Mouse (Mus musculus) midbrain, embryonic 10.5 days (tissue): Measurements from ENCODE around the gene Myh10. TPM values are rescaled to one million over a fixed set of nuclear protein-coding genes. Genes with fewer than 3 reads are reported as not detected.

Experiments used
- DNase-seq: peaks from one replicate; pipeline ENCODE4 v3.0.0-alpha.2; 2017; ENCODE audit warnings: low spot score
- H3K27ac ChIP-seq: fragments of 300-500 bp; sonication (generic); replicated peaks from 2 replicates; pipeline ENCODE4 v1.5.1; 2016; ENCODE audit warnings: mild to moderate bottlenecking
- H3K27me3 ChIP-seq: fragments of 300-500 bp; sonication (generic); 2 replicates; pipeline ENCODE4 v1.6.1; 2016; ENCODE audit warnings: low read depth, mild to moderate bottlenecking; ENCODE audit not compliant: poor library complexity, severe bottlenecking
- H3K36me3 ChIP-seq: fragments of 300-500 bp; sonication (generic); 2 replicates; pipeline ENCODE4 v1.6.1; 2016; ENCODE audit warnings: mild to moderate bottlenecking, moderate library complexity
- H3K4me1 ChIP-seq: fragments of 300-500 bp; sonication (generic); 2 replicates; pipeline ENCODE4 v1.6.1; 2016
- H3K4me3 ChIP-seq: fragments of 300-500 bp; sonication (generic); 2 replicates; pipeline ENCODE4 v1.5.1; 2016; ENCODE audit warnings: mild to moderate bottlenecking, moderate library complexity
- H3K9me3 ChIP-seq: fragments of 300-500 bp; sonication (generic); replicated peaks from 2 replicates; pipeline ENCODE4 v1.6.1; 2016; ENCODE audit warnings: mild to moderate bottlenecking
- WGBS: fragments of 180-500 bp; shearing (Covaris S2); methylation state at CpG from one replicate; pipeline ENCODE4 v1.1.7; 2016; 5-methylcytosine and 5-hydroxymethylcytosine counted together
- polyA plus RNA-seq: library from polyadenylated mRNA; unstranded; fragments of >200 nt; fragmentation: Nextera tagmentation; extraction: Ambion mirVana; gene quantifications from 2 replicates; pipeline ENCODE4 v1.2.1, GENCODE M21; 2016

Myh10 gene
- polyA plus RNA-seq, 1 experiment from 2014 or later = 134 TPM

DNA sequence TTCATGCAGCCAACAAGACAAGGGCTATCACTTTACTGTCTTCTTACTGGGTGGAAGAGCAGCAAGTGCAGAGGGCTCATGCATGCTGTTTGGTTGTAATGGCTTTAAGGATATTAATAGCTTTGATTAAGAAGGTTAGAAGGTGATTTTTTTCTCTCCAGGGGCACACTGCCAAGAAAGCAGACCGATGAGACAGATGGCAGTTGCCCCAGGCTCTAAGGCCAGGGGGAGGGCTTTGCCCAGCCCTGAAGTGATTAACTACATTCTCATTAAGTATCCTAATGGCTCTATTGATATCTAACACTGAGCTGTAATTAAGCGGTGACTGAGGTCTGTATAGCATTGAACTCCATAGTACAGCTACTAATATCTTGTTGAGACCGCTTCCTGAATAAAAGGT, 73.3 kb downstream of the Myh10 start:
- Histone ChIP-seq H3K27me3 (no peaks in the 10 kb centered on the region), H3K9me3 (no peaks in the 10 kb centered on the region), H3K27ac (no peak overlapping the region), H3K36me3 (peaks cover 100% of the 10 kb centered on the region), H3K4me1 (no peaks in the 10 kb centered on the region), H3K4me3 (no peak overlapping the region)
- 96% methylated on average over 3 of the region's 3 CpGs for WGBS
- DNase-seq = no peak

DNA sequence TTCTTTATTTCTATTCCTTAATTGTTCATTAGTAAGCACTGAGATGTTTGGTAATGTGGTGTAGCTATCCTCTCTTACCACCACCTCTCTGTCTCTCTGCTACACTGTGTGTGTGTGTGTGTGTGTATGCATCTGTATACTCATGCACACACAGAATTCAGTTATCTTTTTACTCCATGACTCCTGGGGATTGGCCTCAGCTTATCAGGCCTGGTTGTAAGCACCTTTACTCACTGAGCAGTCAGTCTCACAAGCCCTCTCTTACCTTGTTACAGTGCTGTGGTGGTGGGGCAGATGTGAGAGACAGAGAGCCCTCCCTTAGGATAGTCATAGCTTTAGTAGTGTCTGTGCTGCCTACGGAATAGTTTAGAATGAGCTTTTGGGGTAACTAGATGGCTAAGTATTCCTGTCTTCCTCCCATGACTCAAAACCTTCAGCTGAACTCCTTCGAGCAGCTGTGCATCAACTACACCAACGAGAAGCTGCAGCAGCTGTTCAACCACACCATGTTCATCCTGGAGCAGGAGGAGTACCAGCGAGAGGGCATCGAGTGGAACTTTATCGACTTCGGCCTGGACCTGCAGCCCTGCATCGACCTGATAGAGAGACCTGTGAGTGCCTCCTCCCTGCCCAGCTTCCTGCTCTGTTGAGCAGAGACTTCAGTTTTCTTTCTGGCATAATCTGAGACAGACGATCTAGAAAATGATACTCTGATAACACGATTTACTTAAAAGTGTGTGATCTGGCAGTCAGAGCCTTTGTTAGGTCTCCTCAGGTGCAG, 76.6 kb downstream of the Myh10 start:
- Histone ChIP-seq H3K4me1 (no peaks in the 10 kb centered on the region), H3K4me3 (no peak overlapping the region), H3K9me3 (no peaks in the 10 kb centered on the region), H3K27ac (no peak overlapping the region), H3K36me3 (peaks cover 100% of the 10 kb centered on the region), H3K27me3 (no peaks in the 10 kb centered on the region)
- WGBS = 89% methylated on average over 10 of the region's 10 CpGs
- DNase-seq = no peak

DNA sequence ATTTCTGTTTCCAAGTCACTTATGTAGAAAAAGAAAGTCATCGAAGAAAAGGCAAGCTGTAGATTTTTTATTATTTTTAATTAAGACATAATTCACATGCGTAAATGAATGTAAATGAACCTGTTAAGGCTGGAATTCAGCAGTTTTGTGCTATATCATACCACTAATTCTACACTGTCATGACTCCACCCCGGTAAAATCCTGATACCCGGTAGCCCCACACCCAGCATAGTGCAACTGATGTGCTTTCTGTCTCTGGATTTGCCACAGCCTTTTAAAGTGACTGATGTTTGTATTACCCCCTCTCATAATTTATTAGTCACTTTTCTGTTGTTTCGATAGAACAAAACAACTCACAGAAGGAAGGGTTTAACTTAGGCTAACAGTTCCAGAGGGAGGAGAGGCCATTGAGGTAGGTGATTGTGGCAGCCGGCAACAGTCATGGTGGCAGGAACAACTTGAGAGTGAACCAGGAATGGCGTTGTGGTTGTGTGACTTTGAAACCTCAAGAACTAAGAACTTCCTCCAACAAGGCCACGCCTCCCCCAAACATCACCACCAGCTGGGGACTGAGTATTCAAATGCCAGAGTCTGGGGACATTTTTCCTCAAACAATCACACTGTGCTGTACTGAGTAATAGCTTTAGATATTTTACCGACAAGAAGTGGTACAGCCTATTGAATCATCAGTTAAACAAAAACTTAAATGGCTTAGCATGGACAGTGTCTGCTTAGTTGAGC, 78.6 kb downstream of the Myh10 start:
- no peak overlapping the region for H3K4me3 ChIP-seq
- 96% methylated on average over 9 of the region's 9 CpGs for WGBS
- H3K9me3 ChIP-seq = no peaks in the 10 kb centered on the region
- no peaks in the 10 kb centered on the region for H3K4me1 ChIP-seq
- H3K27ac ChIP-seq = no peak overlapping the region
- H3K27me3 ChIP-seq = no peaks in the 10 kb centered on the region
- peaks cover 100% of the 10 kb centered on the region for H3K36me3 ChIP-seq
- DNase-seq = no peak

DNA sequence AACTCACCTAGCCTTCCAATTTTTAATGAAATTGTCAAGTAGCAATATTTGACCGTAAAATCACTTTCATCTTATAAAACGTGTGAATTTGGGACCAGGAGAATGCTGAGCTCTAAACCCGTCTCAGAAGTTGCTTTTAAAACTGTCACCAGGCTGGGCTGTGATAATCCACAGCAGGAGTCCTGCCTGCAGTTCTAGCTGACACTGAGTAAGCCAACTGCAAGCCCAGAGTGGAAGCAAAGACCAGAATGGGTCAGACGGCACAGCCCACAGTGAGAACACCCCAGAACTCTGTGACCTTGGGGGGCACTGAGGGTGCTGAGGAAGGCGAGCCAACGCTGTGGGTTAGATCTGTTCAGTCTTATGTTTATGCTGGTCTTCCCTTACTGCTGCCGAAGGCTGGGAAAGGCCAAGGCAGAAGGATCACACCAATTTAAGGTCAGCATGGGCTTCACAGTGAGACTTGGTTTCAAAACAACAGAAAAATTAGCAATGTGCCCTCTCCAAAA, 84.8 kb downstream of the Myh10 start:
- Histone ChIP-seq H3K27ac (no peak overlapping the region), H3K27me3 (no peaks in the 10 kb centered on the region), H3K4me3 (no peak overlapping the region), H3K36me3 (peaks cover 99% of the 10 kb centered on the region), H3K4me1 (peaks cover 12% of the 10 kb centered on the region; the same call in 1 of the 2 replicates), H3K9me3 (no peaks in the 10 kb centered on the region)
- no peak for DNase-seq
- 84% methylated on average over 7 of the region's 7 CpGs for WGBS

DNA sequence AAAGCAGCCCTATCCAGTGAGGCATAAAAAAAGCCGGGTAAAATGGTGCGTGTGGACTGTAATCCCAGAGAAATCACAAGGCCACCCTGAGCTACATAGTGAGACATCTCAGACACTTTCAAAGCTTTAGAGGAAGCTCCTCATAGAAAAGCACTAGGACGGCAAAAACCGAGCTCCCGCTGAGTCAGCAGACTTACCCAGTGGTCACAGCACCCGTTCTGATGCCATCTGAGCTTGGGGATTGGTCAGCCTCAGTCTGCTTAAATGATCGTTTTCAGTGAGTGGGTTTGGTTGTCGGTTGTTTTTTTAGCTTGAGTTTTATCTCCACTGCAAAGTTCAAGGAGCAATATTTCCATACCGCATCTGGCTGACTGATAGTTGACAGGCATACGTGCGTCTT, 86.6 kb downstream of the Myh10 start:
- WGBS = 90% methylated on average over 11 of the region's 11 CpGs
- no peak for DNase-seq
- no peaks in the 10 kb centered on the region for H3K9me3 ChIP-seq
- H3K27me3 ChIP-seq = no peaks in the 10 kb centered on the region
- peaks cover 99% of the 10 kb centered on the region for H3K36me3 ChIP-seq
- peaks cover 12% of the 10 kb centered on the region; the same call in 1 of the 2 replicates for H3K4me1 ChIP-seq
- H3K4me3 ChIP-seq = no peak overlapping the region
- H3K27ac ChIP-seq = no peak overlapping the region

DNA sequence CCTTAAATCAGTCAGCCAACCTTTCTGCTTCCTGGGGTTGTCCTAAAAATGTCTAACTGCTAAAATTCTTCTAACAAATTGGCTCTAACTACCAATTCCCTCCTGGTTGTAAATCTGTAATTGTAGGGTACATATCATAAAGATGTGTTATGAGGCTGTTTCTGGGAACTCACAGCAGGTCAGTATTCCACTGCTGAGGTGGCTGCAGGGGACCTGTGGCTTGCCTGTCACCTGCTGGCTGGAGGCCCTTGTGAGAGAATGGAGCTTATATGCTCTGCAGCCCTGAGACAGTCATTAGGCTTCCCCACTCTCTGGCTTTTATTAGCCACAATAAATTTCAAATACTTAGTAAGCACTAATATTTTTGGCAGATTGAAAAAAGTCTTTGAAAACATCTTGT, 87.5 kb downstream of the Myh10 start:
- no peaks in the 10 kb centered on the region for H3K9me3 ChIP-seq
- no peak overlapping the region for H3K27ac ChIP-seq
- peaks cover 12% of the 10 kb centered on the region; the same call in 1 of the 2 replicates for H3K4me1 ChIP-seq
- no peaks in the 10 kb centered on the region for H3K27me3 ChIP-seq
- H3K36me3 ChIP-seq = peaks cover 99% of the 10 kb centered on the region
- H3K4me3 ChIP-seq = no peak overlapping the region
- no peak for DNase-seq

DNA sequence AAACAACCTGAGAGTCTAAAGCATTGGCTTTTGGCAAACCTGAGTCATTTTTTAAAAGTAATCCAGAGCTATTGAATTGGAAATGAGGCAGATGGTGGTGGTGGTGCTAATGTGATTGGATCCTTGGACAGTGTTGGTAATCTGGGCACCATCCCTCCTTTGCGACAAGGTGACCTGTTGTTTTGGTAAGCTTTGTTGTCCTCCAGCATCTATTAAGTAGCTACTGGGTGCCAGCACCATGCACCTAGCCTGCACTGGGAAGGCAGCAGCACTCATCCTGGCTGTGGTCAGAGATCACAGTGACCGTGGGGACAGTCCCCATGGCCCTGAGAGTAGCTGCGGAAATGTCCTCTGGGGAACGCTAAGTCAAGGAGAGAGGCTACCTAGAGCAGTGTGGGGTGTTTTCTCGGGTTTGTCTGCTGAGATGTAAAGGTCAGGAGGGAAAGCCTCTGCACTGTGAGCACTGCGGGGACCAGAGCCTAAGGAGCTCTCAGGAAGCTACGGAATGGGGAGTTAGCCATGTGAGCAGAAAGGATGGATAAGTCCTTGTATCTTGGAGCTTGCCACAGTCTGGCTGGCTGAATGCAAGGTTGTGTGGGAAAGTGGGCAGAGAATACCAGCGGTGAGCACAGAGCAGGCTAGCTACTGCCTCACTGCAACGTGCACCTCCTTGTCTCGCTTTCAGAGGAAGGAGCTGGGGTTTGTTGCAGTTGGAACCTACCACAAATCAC, 88.5 kb downstream of the Myh10 start:
- Histone ChIP-seq H3K9me3 (no peaks in the 10 kb centered on the region), H3K36me3 (peaks cover 99% of the 10 kb centered on the region), H3K27ac (peak overlapping the region; percentile 13; the same call in 1 of the 2 replicates), H3K27me3 (no peaks in the 10 kb centered on the region), H3K4me3 (no peak overlapping the region), H3K4me1 (peaks cover 12% of the 10 kb centered on the region; the same call in 1 of the 2 replicates)
- no peak for DNase-seq
- 91% methylated on average over 10 of the region's 10 CpGs for WGBS

DNA sequence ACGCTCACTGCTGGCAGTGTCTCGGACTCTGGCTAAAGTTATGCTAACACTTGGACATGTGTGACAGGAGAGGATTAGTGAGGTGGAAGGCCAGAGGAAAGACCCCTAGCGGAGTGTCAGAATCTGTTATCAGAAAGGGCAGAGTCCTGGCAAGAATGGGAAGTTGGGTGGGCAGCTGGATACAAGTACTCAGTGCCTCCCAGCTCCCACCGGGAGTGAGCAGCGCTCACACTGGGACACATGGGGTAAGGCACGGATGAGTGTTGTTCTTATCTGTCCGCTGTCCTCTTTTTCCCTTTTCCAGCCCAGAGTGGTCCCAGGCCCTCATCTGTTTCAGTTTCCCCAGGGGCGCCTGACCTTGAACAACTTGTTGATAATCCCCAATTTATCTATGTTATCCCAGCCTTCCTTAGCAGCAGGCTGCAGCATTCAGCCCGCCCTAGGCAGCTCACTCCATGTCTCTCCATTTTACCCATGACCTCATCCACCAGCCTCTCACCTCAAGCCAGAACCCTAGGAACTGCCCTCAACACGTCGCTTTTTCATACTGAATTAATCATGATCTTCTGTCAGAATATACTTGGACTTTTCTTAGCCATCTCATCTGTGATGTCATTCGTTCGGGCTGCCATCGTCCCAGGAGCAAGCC, 89.2 kb downstream of the Myh10 start:
- H3K4me3 ChIP-seq = no peak overlapping the region
- WGBS = 88% methylated on average over 14 of the region's 14 CpGs

DNA sequence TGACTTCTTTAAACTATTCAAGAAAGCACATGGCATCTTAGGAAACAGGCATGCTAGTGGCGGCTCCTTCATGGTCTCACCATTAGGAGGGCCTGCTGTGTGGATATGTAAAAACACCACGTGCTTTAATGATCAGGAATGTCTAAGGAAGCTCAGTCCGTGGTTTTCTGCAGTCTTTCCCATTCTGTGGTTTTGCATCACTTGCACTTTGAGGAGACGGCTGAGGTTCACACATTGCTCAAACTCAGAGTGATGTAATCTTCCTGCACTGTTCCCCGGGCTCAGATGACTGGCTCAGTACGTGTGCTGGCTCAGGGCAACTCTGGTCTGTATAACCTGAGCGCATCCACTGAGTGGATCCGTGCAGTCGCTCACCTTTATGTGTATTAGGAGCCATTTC, 91.0 kb downstream of the Myh10 start:
- Histone ChIP-seq H3K4me1 (peaks cover 12% of the 10 kb centered on the region; the same call in 1 of the 2 replicates), H3K27me3 (no peaks in the 10 kb centered on the region), H3K9me3 (no peaks in the 10 kb centered on the region), H3K36me3 (peaks cover 99% of the 10 kb centered on the region), H3K4me3 (no peak overlapping the region), H3K27ac (no peak overlapping the region)
- DNase-seq = no peak
- 92% methylated on average over 9 of the region's 9 CpGs for WGBS

More for the DNA sequence above, 89.2 kb downstream of the Myh10 start:
- H3K9me3 ChIP-seq = no peaks in the 10 kb centered on the region
- H3K27me3 ChIP-seq = no peaks in the 10 kb centered on the region
- H3K4me1 ChIP-seq = peaks cover 12% of the 10 kb centered on the region; the same call in 1 of the 2 replicates
- H3K27ac ChIP-seq = no peak overlapping the region
- DNase-seq = no peak
- H3K36me3 ChIP-seq = peaks cover 99% of the 10 kb centered on the region

DNA sequence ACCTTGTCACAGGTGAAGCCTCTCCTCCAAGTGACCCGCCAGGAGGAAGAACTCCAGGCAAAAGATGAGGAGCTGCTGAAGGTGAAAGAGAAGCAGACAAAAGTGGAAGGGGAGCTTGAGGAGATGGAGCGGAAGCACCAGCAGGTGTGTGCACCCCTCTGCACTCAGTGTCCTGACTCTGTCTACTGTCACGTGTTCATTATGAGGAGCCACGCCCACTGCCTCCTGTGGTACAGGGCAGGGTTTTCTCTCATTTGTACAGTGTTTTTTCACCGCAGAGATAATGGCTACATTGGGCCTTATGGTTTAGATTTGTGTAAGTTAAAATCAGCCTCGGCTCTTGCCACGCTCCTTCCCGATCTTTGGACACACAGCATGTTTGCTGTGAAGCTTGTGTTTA, 94.5 kb downstream of the Myh10 start:
- WGBS = 90% methylated on average over 8 of the region's 8 CpGs
- Histone ChIP-seq H3K27ac (no peak overlapping the region), H3K27me3 (no peaks in the 10 kb centered on the region), H3K4me3 (no peak overlapping the region), H3K9me3 (no peaks in the 10 kb centered on the region), H3K4me1 (no peaks in the 10 kb centered on the region), H3K36me3 (peaks cover 100% of the 10 kb centered on the region)
- DNase-seq = no peak

DNA sequence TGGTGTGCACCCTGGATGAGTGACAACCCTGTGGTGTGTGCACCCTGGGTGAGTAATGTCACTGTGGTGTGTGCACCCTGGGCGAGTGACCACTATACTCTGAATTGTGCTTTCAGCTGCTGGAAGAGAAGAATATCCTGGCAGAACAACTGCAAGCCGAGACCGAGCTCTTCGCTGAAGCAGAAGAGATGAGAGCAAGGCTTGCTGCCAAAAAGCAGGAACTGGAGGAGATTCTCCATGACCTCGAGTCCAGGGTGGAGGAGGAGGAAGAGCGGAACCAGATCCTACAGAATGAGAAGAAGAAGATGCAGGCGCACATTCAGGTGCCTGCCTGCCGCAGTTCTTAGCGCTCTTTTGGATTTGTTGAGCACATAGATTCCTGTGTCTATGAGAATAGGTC, 95.9 kb downstream of the Myh10 start:
- H3K9me3 ChIP-seq = no peaks in the 10 kb centered on the region
- no peaks in the 10 kb centered on the region for H3K27me3 ChIP-seq
- no peak overlapping the region for H3K27ac ChIP-seq
- peaks cover 100% of the 10 kb centered on the region for H3K36me3 ChIP-seq
- no peak overlapping the region for H3K4me3 ChIP-seq
- 89% methylated on average over 9 of the region's 9 CpGs for WGBS
- DNase-seq = no peak
- H3K4me1 ChIP-seq = no peaks in the 10 kb centered on the region

DNA sequence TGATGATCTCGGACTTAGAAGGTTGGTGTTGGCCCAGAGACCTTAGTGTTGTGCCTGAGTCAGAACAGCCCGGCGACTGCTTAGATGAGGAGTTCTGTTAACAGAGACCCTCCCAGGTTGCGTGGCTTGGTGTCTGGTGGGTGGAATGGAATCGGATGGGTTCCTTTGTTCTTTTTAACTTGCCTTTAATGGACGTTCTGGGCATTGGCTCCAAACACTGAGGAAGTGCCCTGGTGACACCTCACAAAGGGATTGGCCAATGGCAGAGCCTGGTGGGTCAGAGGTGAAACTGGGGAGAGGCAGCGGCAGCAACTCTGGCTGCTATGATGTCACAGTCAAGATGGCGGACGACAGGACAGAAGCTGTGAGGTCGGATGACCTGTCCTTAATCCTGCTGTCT, 99.4 kb downstream of the Myh10 start:
- no peaks in the 10 kb centered on the region for H3K9me3 ChIP-seq
- no peak overlapping the region for H3K4me3 ChIP-seq
- H3K27ac ChIP-seq = no peak overlapping the region
- WGBS = 88% methylated on average over 10 of the region's 10 CpGs
- DNase-seq = no peak
- peaks cover 100% of the 10 kb centered on the region for H3K36me3 ChIP-seq
- H3K27me3 ChIP-seq = no peaks in the 10 kb centered on the region
- no peaks in the 10 kb centered on the region for H3K4me1 ChIP-seq
